Mouse (Mus musculus) A20 (cell line): ENCODE measurements around the gene Olfr679.
"Not testable (repeated sequence)": the region's sequence is repeated elsewhere in the genome, so short reads cannot be mapped to it uniquely, and the experiment has no call there.

Source experiments
- DNase-seq: peaks from one replicate; pipeline ENCODE4 v3.0.0-alpha.2; 2011; ENCODE audit warnings: low read depth, low spot score

Olfr679 gene

DNA sequence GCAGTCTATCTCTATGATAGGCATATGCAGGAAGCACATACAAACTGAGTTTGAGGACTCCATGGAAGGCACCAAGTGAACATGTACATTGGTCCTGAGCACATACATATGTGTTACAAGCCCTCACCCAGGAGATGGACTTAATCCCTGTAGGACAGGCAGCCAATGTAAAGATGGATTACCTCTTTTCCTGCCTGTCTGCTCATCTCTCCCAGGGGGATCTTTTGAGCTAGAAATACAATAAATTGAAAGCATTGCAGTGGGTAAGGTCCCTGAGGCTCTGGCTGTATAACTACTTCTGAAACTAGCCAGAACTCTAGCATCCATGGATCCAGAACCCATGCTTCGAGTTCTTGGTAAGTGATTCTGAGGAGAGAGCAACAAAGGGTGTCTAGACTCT, at the start of gene Olfr679:
TSS of gene Olfr679 (plus strand) at position 301 of the 400 bp plus-strand sequence.
- DNase-seq, result no peak

DNA sequence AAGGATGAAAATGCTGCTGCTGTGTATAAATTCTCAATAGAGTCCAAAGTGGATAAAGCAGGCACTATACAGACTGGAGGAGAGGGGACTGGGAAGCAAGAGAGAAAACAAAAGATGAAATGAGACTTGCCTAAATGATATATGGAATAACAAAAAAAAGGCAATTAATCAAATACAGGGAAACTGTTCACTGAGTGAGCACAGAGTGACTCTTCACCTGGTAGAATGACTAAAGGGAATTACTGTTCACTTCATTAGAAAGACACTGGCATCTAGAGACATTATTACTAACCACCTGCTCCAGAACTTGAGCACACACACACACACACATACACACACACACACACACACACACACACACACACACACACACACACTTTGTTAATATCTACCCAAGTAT, 48.6 kb upstream of the Olfr679 start, which contains the start of gene Olfr676:
TSS of gene Olfr676 (plus strand) at position 301 of the 400 bp plus-strand sequence.
- no peak for DNase-seq

DNA sequence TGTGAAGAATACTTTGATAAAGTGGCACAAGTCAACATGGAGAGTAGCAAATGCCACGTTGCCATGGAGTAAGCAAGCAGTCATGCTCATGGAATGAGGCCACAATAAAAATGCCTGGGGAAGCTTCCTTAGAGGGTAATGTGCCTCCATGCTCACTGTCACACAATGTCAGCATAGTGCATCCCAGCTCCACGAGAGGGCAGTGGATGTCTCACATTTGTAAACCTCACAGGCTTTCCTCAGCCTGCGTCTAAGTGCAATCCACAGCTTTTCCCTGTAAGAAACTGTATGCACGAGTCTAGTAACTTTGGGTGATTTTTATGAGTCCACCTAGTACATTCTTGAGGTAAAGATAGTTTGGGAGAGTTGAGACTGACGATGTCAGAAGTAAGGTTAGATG, 47.2 kb upstream of the Olfr679 start:
- not testable (repeated sequence) for DNase-seq

DNA sequence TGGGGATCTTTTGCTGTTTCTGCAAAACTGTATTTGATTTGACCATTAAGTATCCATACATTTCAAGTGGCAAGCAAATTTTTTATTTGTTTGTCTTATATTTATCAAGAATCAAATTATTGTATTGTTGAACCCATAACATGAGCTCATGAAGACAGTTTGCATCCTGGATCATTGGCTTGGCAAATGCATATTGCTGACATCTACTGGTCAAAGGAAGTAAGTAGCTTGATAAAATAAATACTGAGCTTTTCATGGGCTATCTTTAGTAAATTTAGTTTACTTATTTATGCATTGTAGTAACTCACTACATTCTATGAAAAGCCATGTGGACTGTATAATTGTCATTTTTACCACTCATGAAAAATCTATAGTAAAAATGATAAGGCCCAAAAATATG, 22.1 kb upstream of the Olfr679 start:
- no peak for DNase-seq

DNA sequence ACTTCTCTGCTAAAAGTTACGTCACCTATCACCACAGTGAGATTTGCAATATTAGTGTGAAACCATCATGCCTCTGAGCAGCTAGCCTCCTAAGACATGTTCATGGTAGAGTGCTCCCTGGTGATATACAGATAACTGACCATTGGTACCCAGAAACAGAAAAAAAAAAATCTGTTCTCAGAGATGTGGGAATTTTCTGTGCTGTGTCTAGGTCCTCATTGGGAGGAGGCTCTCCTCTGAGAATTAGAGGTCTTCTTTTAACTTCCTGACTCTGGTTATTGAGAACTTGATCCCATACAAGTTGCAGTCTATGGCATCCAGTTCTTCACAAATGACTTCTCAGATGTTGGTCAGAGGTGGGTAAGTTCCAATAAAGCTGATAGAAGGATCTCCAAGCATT, 16.8 kb upstream of the Olfr679 start, which contains the start of gene Olfr678:
TSS of gene Olfr678 (plus strand) at position 301 of the 400 bp plus-strand sequence.
- no peak for DNase-seq

DNA sequence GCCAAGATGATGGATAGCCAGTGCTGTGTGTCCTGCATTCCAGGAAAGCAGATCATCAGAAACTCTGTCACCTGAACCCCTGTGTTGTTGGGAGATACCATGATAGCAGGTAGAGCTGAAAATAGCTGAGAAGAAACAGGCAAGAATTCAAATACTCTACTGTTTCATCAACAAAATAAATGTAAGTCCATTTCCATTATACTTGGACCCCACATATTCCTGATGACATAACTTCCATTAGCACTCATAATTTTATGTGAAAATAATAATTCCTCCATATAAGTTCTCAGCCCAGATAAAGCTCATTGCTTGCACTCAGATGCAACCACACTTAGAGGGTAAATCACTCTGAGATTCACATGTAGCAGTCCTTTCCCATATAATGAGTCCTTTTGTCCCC, 11.7 kb downstream of the Olfr679 start, which contains the start of gene Olfr680-ps1:
TSS of gene Olfr680-ps1 (minus strand) at position 101 of the 400 bp plus-strand sequence.
- not testable (repeated sequence) for DNase-seq

DNA sequence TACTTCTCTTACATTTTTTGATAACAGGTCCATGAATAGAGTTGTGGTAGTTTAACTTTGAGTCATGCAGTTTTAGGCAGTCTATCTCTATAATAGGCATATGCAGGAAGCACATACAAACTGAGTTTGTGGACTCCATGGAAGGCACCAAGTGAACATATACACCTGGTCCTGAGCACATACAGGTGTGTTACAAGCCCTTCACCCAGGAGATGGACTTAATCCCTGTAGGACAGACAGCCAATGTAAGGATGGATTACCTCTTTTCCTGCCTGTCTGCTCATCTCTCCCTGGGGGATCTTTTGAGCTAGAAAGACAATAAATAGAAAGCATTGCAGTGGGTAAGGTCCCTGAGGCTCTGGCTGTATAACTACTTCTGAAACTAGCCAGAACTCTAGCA, 35.5 kb downstream of the Olfr679 start, which contains the start of gene Olfr681:
TSS of gene Olfr681 (plus strand) at position 301 of the 400 bp plus-strand sequence.
- DNase-seq, result no peak
